18 mouse cellular contexts compared by ENCODE assay signal in the genomic region with DNA sequence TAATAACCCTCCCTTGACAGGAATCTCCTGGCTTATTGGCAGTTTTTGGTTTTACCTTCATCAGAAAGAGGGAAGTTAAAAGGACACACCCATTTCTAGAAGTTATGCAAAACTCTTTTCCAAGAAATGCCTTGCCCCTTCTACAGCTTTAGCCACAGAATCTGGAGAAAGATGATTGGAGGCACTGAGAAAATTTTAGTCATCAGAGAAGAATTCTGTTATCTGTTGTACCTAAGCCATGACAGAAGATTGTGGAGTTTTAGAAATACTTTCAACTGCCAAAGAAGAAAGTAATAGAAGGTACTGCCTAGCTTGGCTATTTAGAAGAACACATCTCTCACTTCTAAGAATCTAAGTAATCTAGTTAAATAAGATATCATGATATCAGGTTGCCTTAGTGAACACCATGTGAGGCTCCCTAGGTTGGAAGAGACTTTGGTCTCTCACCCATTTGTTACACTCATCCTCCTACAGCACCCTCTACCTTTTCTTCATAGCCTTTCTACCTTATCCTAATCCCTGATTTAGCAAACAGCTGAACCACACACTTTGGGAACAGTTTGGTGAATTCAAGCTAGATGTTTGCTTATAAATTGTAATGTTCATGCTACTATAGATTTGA.
DNase-seq lines count a peak whose midpoint lies in the region; ATAC-seq and TF ChIP-seq lines count a peak whose summit lies in the region.
"Had no signal": no experiment of that assay in that cellular context is flagged by ENCODE, and none has a peak within 500 bp of the region (broad histone marks: within the 10 kb centered on the region; RNA-seq: fewer than 3 reads in every experiment).

No protein-coding gene starts in this region.

- no peaks in the 10 kb centered on the region for H3K27me3 ChIP-seq in G1E (ENCODE audit: insufficient read depth, low read length)
- H3K27me3 ChIP-seq in liver, postnatal 0 days (ENCODE audit: insufficient read depth, low read length) = no peaks in the 10 kb centered on the region
- no peaks in the 10 kb centered on the region for H3K27me3 ChIP-seq in midbrain, embryonic 10.5 days (ENCODE audit: low read depth, poor library complexity, severe bottlenecking)
- H3K27me3 ChIP-seq: forebrain, embryonic 13.5 days; heart, embryonic 15.5 days; midbrain, embryonic 13.5 days had no signal

- peak overlapping the region; percentile 87 for H3K27ac ChIP-seq in liver, postnatal 0 days (ENCODE audit: low read depth)
- no peak overlapping the region for H3K27ac ChIP-seq in midbrain, embryonic 10.5 days (replicated peaks)
- H3K27ac ChIP-seq: forebrain, embryonic 13.5 days; hindbrain, embryonic 10.5 days; limb, embryonic 10.5 days; midbrain, embryonic 13.5 days had no signal

- no peak overlapping the region for H3K9ac ChIP-seq in liver, postnatal 0 days (replicated peaks)
- H3K9ac ChIP-seq: forebrain, embryonic 13.5 days; heart, embryonic 15.5 days; lung, embryonic 14.5 days; midbrain, embryonic 13.5 days had no signal

- peak; percentile 54 for ATAC-seq in G1E (ENCODE audit: extremely low read depth, insufficient number of reproducible peaks, low FRiP score, poor library complexity, severe bottlenecking)
- ATAC-seq in granulocyte monocyte progenitor cell, adult 5-6 weeks (replicated peaks; ENCODE audit: poor library complexity, severe bottlenecking) = peak; percentile 61
- peak; percentile 62 for ATAC-seq in liver, postnatal 0 days
- ATAC-seq: forebrain, embryonic 13.5 days; midbrain, embryonic 13.5 days had no signal

- TF ChIP-seq EP300 in liver, postnatal 0 days (IDR thresholded peaks at IDR 0.05; ENCODE audit: low read depth) = peak; percentile 86

- H3K4me3 ChIP-seq in G1E (ENCODE audit: low read depth, low read length) = no peak overlapping the region; the same call in 1 of the 2 replicates
- no peak overlapping the region for H3K4me3 ChIP-seq in liver, postnatal 0 days (ENCODE audit: low read depth, low read length)
- H3K4me3 ChIP-seq in midbrain, embryonic 10.5 days = no peak overlapping the region
- H3K4me3 ChIP-seq: forebrain, embryonic 13.5 days; heart, embryonic 15.5 days; hindbrain, embryonic 10.5 days; limb, embryonic 10.5 days; midbrain, embryonic 13.5 days had no signal

- no peaks in the 10 kb centered on the region for H3K9me3 ChIP-seq in G1E (replicated peaks)
- H3K9me3 ChIP-seq in liver, postnatal 0 days (ENCODE audit: low read length) = no peaks in the 10 kb centered on the region
- H3K9me3 ChIP-seq in midbrain, embryonic 10.5 days (replicated peaks) = no peaks in the 10 kb centered on the region
- H3K9me3 ChIP-seq: forebrain, embryonic 13.5 days; heart, embryonic 15.5 days; hindbrain, embryonic 10.5 days; limb, embryonic 10.5 days; midbrain, embryonic 13.5 days had no signal

- no peak for TF ChIP-seq CTCF in G1E (IDR thresholded peaks at IDR 0.05; ENCODE audit: low read depth, low read length)
- no peak for TF ChIP-seq CTCF in liver, postnatal 0 days (IDR thresholded peaks at IDR 0.05; ENCODE audit: low read depth)

- H3K4me1 ChIP-seq in G1E (ENCODE audit: insufficient read depth, low read depth, low read length) = peaks cover 62% of the 10 kb centered on the region
- peaks cover 30% of the 10 kb centered on the region for H3K4me1 ChIP-seq in liver, postnatal 0 days (ENCODE audit: insufficient read depth)
- H3K4me1 ChIP-seq in midbrain, embryonic 10.5 days = no peaks in the 10 kb centered on the region
- H3K4me1 ChIP-seq: forebrain, embryonic 13.5 days; hindbrain, embryonic 10.5 days; limb, embryonic 10.5 days; midbrain, embryonic 13.5 days had no signal

- peak; percentile 71 for DNase-seq in 416B (ENCODE audit: low read depth)
- DNase-seq in G1E (ENCODE audit: low spot score) = peak; percentile 8
- no peak for DNase-seq in liver, postnatal 0 days
- DNase-seq in kidney, adult 8-10 months = no peak
- DNase-seq in ovary, postnatal 10 days (ENCODE audit: low spot score) = no peak
- no peak for DNase-seq in midbrain, embryonic 10.5 days (ENCODE audit: low spot score)
- no peak for DNase-seq in gastrocnemius, postnatal 10 days
- DNase-seq: adrenal gland, postnatal 14 days; cerebellum, postnatal 14 days; layer of hippocampus, postnatal 36 days; lung, embryonic 14.5 days; thymus, adult 18-20 months had no signal

- H3K4me2 ChIP-seq in liver, postnatal 0 days (ENCODE audit: low read depth, low read length) = peak overlapping the region; percentile 51
- H3K4me2 ChIP-seq: forebrain, embryonic 13.5 days; heart, embryonic 15.5 days; lung, embryonic 14.5 days; midbrain, embryonic 13.5 days had no signal

- H3K36me3 ChIP-seq in G1E (replicated peaks) = peaks cover 2% of the 10 kb centered on the region
- no peaks in the 10 kb centered on the region for H3K36me3 ChIP-seq in liver, postnatal 0 days (replicated peaks; ENCODE audit: insufficient read depth, low read length)
- H3K36me3 ChIP-seq in midbrain, embryonic 10.5 days = no peaks in the 10 kb centered on the region
- H3K36me3 ChIP-seq: heart, embryonic 15.5 days; hindbrain, embryonic 10.5 days; limb, embryonic 10.5 days; midbrain, embryonic 13.5 days had no signal

Comparison
In these comparisons a context has a peak if more than half of its experiments do, and no peak if none do; other contexts are left out.
1. DNase-seq: peak in 416B (single experiment) and G1E (single experiment); none in liver, postnatal 0 days (single experiment), kidney, adult 8-10 months (0 of 2), ovary, postnatal 10 days (single experiment), midbrain, embryonic 10.5 days (single experiment) and gastrocnemius, postnatal 10 days (single experiment).
2. Peak in every context shown above with its lines, with median percentiles within 50 percentile points of each other: ATAC-seq.